Mouse (Mus musculus) liver, adult 2 months (tissue): Measurements from ENCODE around the gene Prdm16.

ENCODE experiments used
- CTCF ChIP-seq: fragments of 200-500 bp; IDR thresholded peaks from 2 replicates; pipeline ENCODE4 v1.5.1; 2011; ENCODE audit warnings: low read depth, low read length, control low read depth
- POLR2A ChIP-seq: fragments of 200-500 bp; IDR thresholded peaks from 2 replicates; pipeline ENCODE4 v1.6.1; 2011; ENCODE audit warnings: low read length, control low read depth; ENCODE audit not compliant: insufficient read depth; ENCODE audit errors: extremely low read depth

DNA sequence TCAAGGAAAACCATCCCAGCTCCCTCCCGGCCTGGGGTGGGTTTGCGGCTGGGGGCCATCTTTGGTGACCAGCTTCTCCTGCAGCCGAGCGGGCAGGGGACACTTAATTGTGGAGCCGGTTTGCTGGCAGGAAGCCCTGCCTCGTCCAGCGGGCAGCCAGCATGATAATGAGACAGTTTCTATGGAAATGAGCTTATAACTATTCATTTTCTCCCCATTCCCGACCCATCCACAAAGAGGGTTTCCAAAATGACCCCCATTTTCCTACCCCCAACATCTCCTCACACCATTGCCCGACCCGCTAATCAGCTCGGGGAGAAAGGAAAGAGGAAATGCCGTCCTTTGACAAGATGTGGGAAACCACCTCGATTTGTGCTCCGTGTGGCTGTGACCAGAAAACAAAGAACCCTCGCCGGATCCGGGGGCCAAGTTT lies 86.7 kb downstream of the Prdm16 start:
- TF ChIP-seq POLR2A (no peak), CTCF (no peak)
